Mouse (Mus musculus) intestine, embryonic 14.5 days (tissue): ENCODE data around the gene Eml3. TPM values are rescaled to one million over a fixed set of nuclear protein-coding genes. Genes with fewer than 3 reads are reported as not detected.
A peak's percentile ranks its signal among the peaks of the same experiment; 100 is the strongest.

Experiments used
- ATAC-seq: fragments of 200-750 bp; cut with Nextera tagmentation; replicated peaks from 2 replicates; pipeline ENCODE4 v1.8.0; 2017; ENCODE audit warnings: low read depth, moderate number of reproducible peaks, moderate TSS enrichment, moderate library complexity; ENCODE audit not compliant: low FRiP score, low TSS enrichment
- DNase-seq: peaks from one replicate; pipeline ENCODE4 v3.0.0-alpha.2; 2018; ENCODE audit warnings: low spot score
- H3K27ac ChIP-seq: fragments of 300-500 bp; sonication (generic); 2 replicates; pipeline ENCODE4 v1.5.1; 2014; ENCODE audit warnings: low read depth, mild to moderate bottlenecking, control low read depth
- H3K27me3 ChIP-seq: fragments of 300-500 bp; sonication (generic); replicated peaks from 2 replicates; pipeline ENCODE4 v1.6.1; 2014; ENCODE audit warnings: low read length, control low read depth; ENCODE audit not compliant: control insufficient read depth, insufficient read depth
- H3K36me3 ChIP-seq: fragments of 300-500 bp; sonication (generic); 2 replicates; pipeline ENCODE4 v1.6.1; 2014; ENCODE audit warnings: low read length, control low read depth; ENCODE audit not compliant: control insufficient read depth, insufficient read depth
- H3K4me1 ChIP-seq: fragments of 300-500 bp; sonication (generic); replicated peaks from 2 replicates; pipeline ENCODE4 v1.6.1; 2014; ENCODE audit warnings: low read length, control low read depth, mixed read lengths; ENCODE audit not compliant: control insufficient read depth, insufficient read depth
- H3K4me2 ChIP-seq: fragments of 300-500 bp; sonication (generic); 2 replicates; pipeline ENCODE4 v1.6.1; 2014; ENCODE audit warnings: low read length
- H3K4me3 ChIP-seq: fragments of 300-500 bp; sonication (generic); 2 replicates; pipeline ENCODE4 v1.5.1; 2014; ENCODE audit warnings: low read depth, low read length, control low read depth, mixed read lengths
- H3K9ac ChIP-seq: fragments of 300-500 bp; sonication (generic); 2 replicates; pipeline ENCODE4 v1.6.1; 2014; ENCODE audit warnings: mild to moderate bottlenecking, low read length
- H3K9me3 ChIP-seq: fragments of 300-500 bp; sonication (generic); 2 replicates; pipeline ENCODE4 v1.6.1; 2016; ENCODE audit warnings: low read length, control low read depth; ENCODE audit not compliant: control insufficient read depth
- WGBS: fragments of 180-500 bp; shearing (Covaris S2); extraction: QIAGEN DNeasy Blood & Tissue Kit; methylation state at CpG from one replicate; pipeline ENCODE4 v1.1.7; 2014; 5-methylcytosine and 5-hydroxymethylcytosine counted together
- microRNA-seq: library from miRNA; unstranded; fragments of <30 nt; microRNA quantifications from one replicate; pipeline ENCODE4, GENCODE M21; 2016
- polyA plus RNA-seq: library from polyadenylated mRNA; unstranded; fragments of >200 nt; fragmentation: Nextera tagmentation; extraction: Ambion mirVana; gene quantifications from 2 replicates; pipeline ENCODE4 v1.2.1, GENCODE M21; 2014

The Eml3 gene
- polyA plus RNA-seq, 1 experiment from 2014 or later = 16.8 TPM

GRCm38 (mm10) chr19:8990432-8991102 lies 61.2 kb downstream of the Eml3 start:
- 13% methylated on average over 15 of the region's 15 CpGs for WGBS
- Histone ChIP-seq H3K27me3 (no peaks in the 10 kb centered on the region), H3K4me2 (peak overlapping the region; percentile 68), H3K9ac (peak overlapping the region; percentile 82), H3K9me3 (no peaks in the 10 kb centered on the region), H3K4me1 (peaks cover 49% of the 10 kb centered on the region), H3K36me3 (no peaks in the 10 kb centered on the region), H3K4me3 (peak overlapping the region; percentile 75), H3K27ac (peak overlapping the region; percentile 93)
- peak; percentile 52 for ATAC-seq
- DNase-seq = peak; percentile 76

Small RNA genes lying within 50 kb of the gene (microRNA-seq; reads per million reads assigned to microRNA genes)
- 0.51 reads per million for gene Mir5136

Other genes with a start within 250 kb of the Eml3 start
- 121 and 126 TPM in 2 replicates for gene Slc3a2, start 206.2 kb upstream of the Eml3 start, polyA plus RNA-seq
- gene Wdr74, start 193.7 kb upstream of the Eml3 start, polyA plus RNA-seq = 96.3 and 97.8 TPM in 2 replicates
- gene 1700092M07Rik, start 188.8 kb upstream of the Eml3 start, polyA plus RNA-seq = 0.90 and 1.3 TPM in 2 replicates
- 114 and 132 TPM in 2 replicates for gene Stx5a, start 188.1 kb upstream of the Eml3 start, polyA plus RNA-seq
- gene Nxf1, start 172.5 kb upstream of the Eml3 start, polyA plus RNA-seq = 168 and 172 TPM in 2 replicates
- 170 and 196 TPM in 2 replicates for gene Tmem223, start 158.6 kb upstream of the Eml3 start, polyA plus RNA-seq
- gene Tmem179b, start 155.1 kb upstream of the Eml3 start, polyA plus RNA-seq = 92.6 and 96.6 TPM in 2 replicates
- gene Taf6l, start 143.1 kb upstream of the Eml3 start, polyA plus RNA-seq = 17.2 and 18.9 TPM in 2 replicates
- gene Polr2g, start 131.0 kb upstream of the Eml3 start, polyA plus RNA-seq = 148 and 151 TPM in 2 replicates
- gene Zbtb3, start 127.0 kb upstream of the Eml3 start, polyA plus RNA-seq = 4.2 and 4.3 TPM in 2 replicates
- 38.5 and 48.4 TPM in 2 replicates for gene Ttc9c, start 110.2 kb upstream of the Eml3 start, polyA plus RNA-seq
- gene Hnrnpul2, start 109.5 kb upstream of the Eml3 start, polyA plus RNA-seq = 6.5 and 7.7 TPM in 2 replicates
- gene AC129217.1, start 99.8 kb upstream of the Eml3 start, polyA plus RNA-seq = not detected in 2 replicates
- 39.6 and 40.9 TPM in 2 replicates for gene Bscl2, start 92.1 kb upstream of the Eml3 start, polyA plus RNA-seq
- 23.7 and 25.2 TPM in 2 replicates for gene Gng3, start 90.4 kb upstream of the Eml3 start, polyA plus RNA-seq
- 1.4 TPM in 2 replicates for gene Lrrn4cl, start 78.8 kb upstream of the Eml3 start, polyA plus RNA-seq
- gene Ubxn1, start 58.1 kb upstream of the Eml3 start, polyA plus RNA-seq = 162 and 166 TPM in 2 replicates
- gene Uqcc3, start 48.6 kb upstream of the Eml3 start, polyA plus RNA-seq = 57.1 and 63.9 TPM in 2 replicates
- gene Lbhd1, start 45.8 kb upstream of the Eml3 start, polyA plus RNA-seq = 78.6 and 79.2 TPM in 2 replicates
- gene Gm49403, start 45.6 kb upstream of the Eml3 start, polyA plus RNA-seq = not detected in 2 replicates
- gene 1810009A15Rik, start 40.7 kb upstream of the Eml3 start, polyA plus RNA-seq = 92.8 and 95.9 TPM in 2 replicates
- not detected in 2 replicates for gene Gm49416, start 40.6 kb upstream of the Eml3 start, polyA plus RNA-seq
- gene Ints5, start 36.5 kb upstream of the Eml3 start, polyA plus RNA-seq = 37.5 and 44.5 TPM in 2 replicates
- gene Ganab, start 31.5 kb upstream of the Eml3 start, polyA plus RNA-seq = 89.8 and 96.4 TPM in 2 replicates
- 35.7 and 36.9 TPM in 2 replicates for gene B3gat3, start 9.2 kb upstream of the Eml3 start, polyA plus RNA-seq
- 1.1 and 1.8 TPM in 2 replicates for gene Rom1, start 196 bp upstream of the Eml3 start, polyA plus RNA-seq
- 40.3 and 40.7 TPM in 2 replicates for gene Mta2, start 12.3 kb downstream of the Eml3 start, polyA plus RNA-seq
- gene Tut1, start 24.3 kb downstream of the Eml3 start, polyA plus RNA-seq = 33.3 and 33.5 TPM in 2 replicates
- 501 and 531 TPM in 2 replicates for gene Eef1g, start 37.5 kb downstream of the Eml3 start, polyA plus RNA-seq
- 21.6 and 22.2 TPM in 2 replicates for gene Ahnak, start 59.7 kb downstream of the Eml3 start, polyA plus RNA-seq
- not detected in 2 replicates for gene Scgb1a1, start 158.4 kb downstream of the Eml3 start, polyA plus RNA-seq
- 10.7 and 11.7 TPM in 2 replicates for gene Asrgl1, start 206.1 kb downstream of the Eml3 start, polyA plus RNA-seq